Mouse (Mus musculus) kidney, adult 2 months (tissue): ENCODE results near the gene Frem2. TPM values are rescaled to one million over a fixed set of nuclear protein-coding genes. Genes with fewer than 3 reads are reported as not detected.

ENCODE experiments used
- DNase-seq: peaks from one replicate; pipeline ENCODE4 v3.0.0; 2021
- H3K27ac ChIP-seq: fragments of 200-500 bp; 2 replicates; pipeline ENCODE4 v1.5.1; 2012; ENCODE audit warnings: low read depth, low read length, control low read depth, inconsistent platforms; ENCODE audit not compliant: insufficient read depth
- H3K27me3 ChIP-seq: fragments of 200-500 bp; replicated peaks from 2 replicates; pipeline ENCODE4 v1.6.1; 2012; ENCODE audit warnings: mild to moderate bottlenecking, moderate library complexity, low read length, inconsistent platforms; ENCODE audit not compliant: control insufficient read depth, insufficient read depth
- H3K36me3 ChIP-seq: fragments of 200-500 bp; 2 replicates; pipeline ENCODE4 v1.6.1; 2012; ENCODE audit warnings: mild to moderate bottlenecking, moderate library complexity, low read length, inconsistent platforms; ENCODE audit not compliant: control insufficient read depth, insufficient read depth
- H3K4me1 ChIP-seq: fragments of 200-500 bp; 2 replicates; pipeline ENCODE4 v1.6.1; 2011; ENCODE audit warnings: low read length; ENCODE audit not compliant: control insufficient read depth, insufficient read depth
- H3K4me3 ChIP-seq: fragments of 200-500 bp; 2 replicates; pipeline ENCODE4 v1.5.1; 2011; ENCODE audit warnings: mild to moderate bottlenecking, low read depth, low read length, control low read depth; ENCODE audit not compliant: insufficient read depth
- CTCF ChIP-seq: fragments of 200-500 bp; conservative IDR thresholded peaks from 2 replicates; pipeline ENCODE4 v1.5.1; 2011; ENCODE audit warnings: low read depth, mild to moderate bottlenecking, control low read depth, low read length, moderate library complexity, mixed read lengths; ENCODE audit not compliant: insufficient read depth, insufficient read length
- POLR2A ChIP-seq: fragments of 200-500 bp; IDR thresholded peaks from one replicate; pipeline ENCODE4 v1.6.1; 2011; ENCODE audit warnings: low read depth, low read length, control low read depth
- WGBS: fragments of 180-500 bp; shearing (Covaris S2); methylation state at CpG from one replicate; pipeline ENCODE4 v1.1.7; 2018; 5-methylcytosine and 5-hydroxymethylcytosine counted together
- polyA plus RNA-seq: library from polyadenylated mRNA; depleted of rRNA; stranded (reverse); fragments of >200 nt; gene quantifications from 2 replicates; pipeline ENCODE4 v1.2.3, GENCODE M21; 2012

Gene Frem2
- polyA plus RNA-seq, 1 experiment: 4.3 TPM

GRCm38 (mm10) chr3:53649425-53649824 is 7.7 kb downstream of the Frem2 start:
- no peak for DNase-seq
- H3K4me1 ChIP-seq: 0 out of 2 replicates have a peak, but pooled peaks cover 2% of the 10 kb centered on the region
- no peak for TF ChIP-seq CTCF
- TF ChIP-seq POLR2A: no peak
- H3K36me3 ChIP-seq: no peaks in the 10 kb centered on the region
- WGBS: 64% methylated on average over 4 of the region's 4 CpGs
- H3K27ac ChIP-seq: no peak overlapping the region
- no peaks in the 10 kb centered on the region for H3K27me3 ChIP-seq
- no peak overlapping the region for H3K4me3 ChIP-seq

DNA sequence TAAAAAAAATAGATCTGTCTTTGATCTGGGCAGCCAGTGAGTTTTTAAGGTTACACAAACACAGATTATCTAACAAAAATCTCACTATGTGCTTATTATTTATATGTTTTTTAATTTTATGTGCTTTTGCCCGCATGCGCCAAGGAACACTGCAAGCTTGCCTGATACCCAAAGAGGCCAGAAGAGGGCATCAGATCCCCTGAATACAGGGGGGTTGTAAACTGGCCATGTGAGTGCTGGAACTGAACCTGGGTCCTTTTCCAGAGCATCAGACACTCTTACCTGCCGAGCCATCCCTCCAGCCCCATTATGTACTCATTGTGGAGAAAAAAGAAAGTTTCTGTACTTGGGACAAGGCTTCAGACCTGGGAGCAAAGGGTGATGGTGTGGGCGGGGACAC is 8.3 kb downstream of the Frem2 start:
- H3K36me3 ChIP-seq: no peaks in the 10 kb centered on the region
- 0 out of 2 replicates have a peak, but pooled peaks cover 2% of the 10 kb centered on the region for H3K4me1 ChIP-seq
- DNase-seq: peak; percentile 18
- H3K27ac ChIP-seq: no peak overlapping the region
- WGBS: 86% methylated on average over 4 of the region's 4 CpGs
- H3K27me3 ChIP-seq: no peaks in the 10 kb centered on the region
- no peak overlapping the region for H3K4me3 ChIP-seq
- TF ChIP-seq CTCF (0 out of 2 replicates have a peak, but pooled peaks have one; percentile 19), POLR2A (no peak)

DNA sequence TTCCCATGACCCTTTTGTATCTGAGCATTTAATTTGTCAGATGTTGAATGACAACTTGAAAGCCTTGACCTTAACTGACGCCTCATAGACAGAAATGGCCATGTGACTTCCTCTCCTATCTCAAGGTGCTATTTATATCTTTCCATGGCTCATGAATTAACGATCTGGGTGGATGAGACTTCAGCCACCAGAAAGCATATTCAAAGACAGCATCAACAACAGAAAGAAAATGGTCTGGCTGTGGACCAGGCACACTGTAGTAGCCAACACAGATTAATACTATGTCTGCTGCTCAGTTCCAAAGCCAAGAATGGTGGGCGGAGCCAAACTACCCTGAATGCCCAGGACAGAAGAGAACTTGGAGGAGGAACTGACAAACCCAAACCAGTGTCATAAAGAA is 21.2 kb downstream of the Frem2 start:
- no peaks in the 10 kb centered on the region for H3K27me3 ChIP-seq
- H3K27ac ChIP-seq: no peak overlapping the region

DNA sequence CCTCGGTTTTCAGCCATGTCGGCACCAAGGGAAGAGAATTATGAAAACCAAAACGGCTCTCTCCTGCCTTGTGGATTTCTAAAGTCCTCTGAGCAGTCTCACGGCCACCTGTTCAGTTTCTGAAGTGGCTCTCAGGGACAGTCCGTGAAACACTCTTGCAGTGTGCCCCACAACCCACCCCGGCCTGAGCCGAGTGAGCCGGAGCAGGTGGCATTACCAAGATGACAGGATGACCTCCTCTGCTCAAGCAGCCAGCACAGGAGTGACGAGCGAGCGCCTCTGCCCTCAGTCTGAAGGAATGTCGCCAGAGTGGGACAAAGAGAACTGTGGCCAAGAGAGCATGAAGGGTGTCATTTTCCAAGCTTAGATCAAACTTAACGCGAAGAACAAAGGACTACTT is 26.0 kb downstream of the Frem2 start:
- H3K4me1 ChIP-seq: no peaks in the 10 kb centered on the region
- no peaks in the 10 kb centered on the region for H3K36me3 ChIP-seq
- H3K27me3 ChIP-seq: no peaks in the 10 kb centered on the region
- no peak for DNase-seq
- no peak overlapping the region for H3K27ac ChIP-seq
- no peak overlapping the region for H3K4me3 ChIP-seq
- WGBS: 53% methylated on average over 14 of the region's 14 CpGs
- TF ChIP-seq POLR2A (no peak), CTCF (no peak)

More for the DNA sequence above, 21.2 kb downstream of the Frem2 start:
- DNase-seq: no peak
- TF ChIP-seq POLR2A (no peak), CTCF (no peak)
- WGBS: 55% methylated on average over 3 of the region's 3 CpGs
- no peaks in the 10 kb centered on the region for H3K4me1 ChIP-seq
- no peak overlapping the region for H3K4me3 ChIP-seq
- H3K36me3 ChIP-seq: no peaks in the 10 kb centered on the region

DNA sequence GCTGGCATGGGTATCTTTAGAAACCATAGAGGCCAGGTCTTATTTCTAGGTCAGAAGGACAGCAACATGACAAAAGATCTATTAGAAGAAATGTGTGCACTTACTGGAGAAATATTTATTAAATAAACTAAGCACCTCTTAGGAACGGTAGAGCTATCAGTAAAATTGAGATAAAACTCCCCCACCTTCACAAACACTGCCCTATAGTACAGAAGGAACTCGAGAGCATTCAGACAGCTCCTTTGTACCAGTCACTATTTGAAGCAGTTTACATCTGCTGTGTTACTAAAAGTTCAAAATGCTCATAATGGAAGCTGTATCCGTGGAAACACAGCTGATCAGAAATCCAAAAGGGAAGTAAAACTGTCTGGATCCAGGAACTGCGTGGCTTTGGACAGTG is 26.5 kb downstream of the Frem2 start:
- 62% methylated on average over 4 of the region's 4 CpGs for WGBS
- DNase-seq: no peak
- no peaks in the 10 kb centered on the region for H3K36me3 ChIP-seq
- TF ChIP-seq CTCF (no peak), POLR2A (no peak)
- H3K27me3 ChIP-seq: no peaks in the 10 kb centered on the region
- H3K4me1 ChIP-seq: no peaks in the 10 kb centered on the region
- no peak overlapping the region for H3K4me3 ChIP-seq
- H3K27ac ChIP-seq: no peak overlapping the region

DNA sequence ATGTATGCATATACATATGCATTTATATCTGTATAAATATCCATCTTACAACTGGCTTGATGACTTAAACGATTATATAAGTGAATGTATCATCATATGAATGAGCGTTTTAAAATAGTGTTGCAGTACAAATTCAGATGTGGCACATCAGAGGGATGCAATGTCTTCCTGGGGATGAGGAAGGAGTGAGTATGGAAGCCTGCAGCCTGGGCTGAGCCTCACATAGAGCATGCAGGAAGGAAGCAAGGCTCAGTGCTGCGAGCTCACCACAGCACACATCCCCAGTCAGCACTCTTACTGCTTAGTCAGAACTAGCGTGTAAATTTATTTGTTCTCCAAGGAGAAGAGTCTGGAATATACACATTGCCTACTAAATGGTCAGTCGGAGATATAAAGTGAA is 27.2 kb downstream of the Frem2 start:
- H3K27ac ChIP-seq: no peak overlapping the region
- H3K27me3 ChIP-seq: no peaks in the 10 kb centered on the region
- TF ChIP-seq POLR2A: no peak
- TF ChIP-seq CTCF: no peak
- H3K36me3 ChIP-seq: no peaks in the 10 kb centered on the region
- WGBS: 89% methylated on average over 5 of the region's 5 CpGs
- no peak for DNase-seq
- no peak overlapping the region for H3K4me3 ChIP-seq
- no peaks in the 10 kb centered on the region for H3K4me1 ChIP-seq

DNA sequence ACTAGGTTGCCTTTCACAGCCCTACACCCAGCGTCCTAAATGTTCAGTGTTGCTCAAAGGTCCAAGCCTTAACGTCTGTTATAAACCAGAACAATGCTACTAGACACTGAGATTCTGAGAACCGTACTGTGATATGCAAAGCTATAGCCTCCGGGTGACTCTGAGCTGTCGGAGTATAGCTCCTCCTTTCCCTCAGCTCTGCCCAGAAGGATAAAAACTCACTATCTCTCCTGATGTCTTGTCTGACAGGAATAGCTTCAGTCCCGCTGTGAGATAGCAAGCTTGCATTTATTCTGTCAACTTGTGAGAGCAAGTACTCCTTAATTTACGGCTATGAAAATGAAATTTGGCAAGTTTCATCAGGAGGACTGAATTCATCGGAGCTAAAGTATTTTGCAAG is 33.9 kb downstream of the Frem2 start:
- no peak for DNase-seq
- Histone ChIP-seq H3K27me3 (no peaks in the 10 kb centered on the region), H3K4me3 (no peak overlapping the region), H3K36me3 (no peaks in the 10 kb centered on the region), H3K27ac (no peak overlapping the region), H3K4me1 (no peaks in the 10 kb centered on the region)
- no peak for TF ChIP-seq POLR2A
- no peak for TF ChIP-seq CTCF
- 76% methylated on average over 8 of the region's 8 CpGs for WGBS

GRCm38 (mm10) chr3:53620978-53621377 is 36.2 kb downstream of the Frem2 start:
- Histone ChIP-seq H3K27me3 (no peaks in the 10 kb centered on the region), H3K4me3 (no peak overlapping the region), H3K4me1 (no peaks in the 10 kb centered on the region), H3K27ac (no peak overlapping the region), H3K36me3 (no peaks in the 10 kb centered on the region)
- no peak for TF ChIP-seq CTCF
- 79% methylated on average over 3 of the region's 3 CpGs for WGBS
- no peak for DNase-seq
